Mouse (Mus musculus) lung, adult 2 months (tissue): ENCODE data around the gene Lama4.

Experiments
- CTCF ChIP-seq: fragments of 200-500 bp; IDR thresholded peaks from 2 replicates; pipeline ENCODE4 v1.5.1; 2011; ENCODE audit warnings: mild to moderate bottlenecking, low read length, control low read depth; ENCODE audit not compliant: insufficient read depth
- POLR2A ChIP-seq: fragments of 200-500 bp; IDR thresholded peaks from 2 replicates; pipeline ENCODE4 v1.6.1; 2011; ENCODE audit warnings: low read depth, mild to moderate bottlenecking, control low read depth, low read length, borderline replicate concordance; ENCODE audit errors: extremely low read depth

DNA sequence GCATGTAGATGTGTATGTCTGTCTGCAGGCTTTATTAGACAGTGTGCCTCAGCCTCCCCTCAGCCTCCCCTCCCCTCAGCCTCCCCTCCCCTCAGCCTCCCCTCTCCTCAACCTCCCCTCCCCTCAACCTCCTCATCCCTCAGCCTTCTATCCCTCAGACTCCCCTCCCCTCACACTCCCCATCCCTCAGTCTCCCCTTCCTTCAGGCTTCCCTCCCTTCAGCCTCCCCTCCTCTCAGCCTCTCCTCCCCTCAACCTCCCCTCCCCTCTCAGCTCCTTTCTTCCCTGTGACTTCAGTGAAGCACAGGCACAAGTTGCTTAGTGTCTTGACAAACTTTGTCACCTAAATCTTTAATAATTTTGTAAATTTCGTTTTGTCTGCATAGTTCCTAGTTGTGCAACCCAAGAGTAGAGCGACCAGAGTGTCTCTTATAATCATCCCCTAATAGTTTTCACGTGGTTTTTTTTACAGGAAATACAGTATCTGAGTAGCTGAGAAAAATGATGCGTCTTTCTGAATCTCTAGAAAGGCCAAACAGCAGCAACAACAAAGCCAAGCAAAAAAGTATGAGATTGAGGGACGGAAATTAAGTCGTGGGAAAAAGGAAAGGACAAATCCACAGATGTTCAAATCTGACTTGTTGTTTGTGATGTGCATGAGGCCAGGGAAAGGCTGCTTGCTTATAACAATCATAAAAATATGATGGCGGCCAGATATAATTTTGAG is 7.1 kb downstream of the Lama4 start:
- TF ChIP-seq POLR2A = no peak
- TF ChIP-seq CTCF = no peak
